Mouse (Mus musculus) hindbrain, embryonic 14.5 days (tissue): ENCODE results near the gene Drc7. TPM values are rescaled to one million over a fixed set of nuclear protein-coding genes. Genes with fewer than 3 reads are reported as not detected.

Source experiments
- ATAC-seq: fragments of 200-750 bp; cut with Nextera tagmentation; 2 replicates; pipeline ENCODE4 v1.8.0; 2017; ENCODE audit warnings: moderate number of reproducible peaks, mild to moderate bottlenecking, moderate TSS enrichment, moderate library complexity; ENCODE audit not compliant: low FRiP score
- DNase-seq: peaks from one replicate; pipeline ENCODE4 v3.0.0-alpha.2; 2015; ENCODE audit warnings: low spot score
- H3K27ac ChIP-seq: fragments of 300-500 bp; sonication (generic); 2 replicates; pipeline ENCODE4 v1.5.1; 2014; ENCODE audit warnings: mild to moderate bottlenecking, moderate library complexity
- H3K27me3 ChIP-seq: fragments of 300-500 bp; sonication (generic); 2 replicates; pipeline ENCODE4 v1.6.1; 2014; ENCODE audit warnings: mild to moderate bottlenecking, low read length, mixed read lengths; ENCODE audit not compliant: control insufficient read depth, insufficient read depth
- H3K36me3 ChIP-seq: fragments of 300-500 bp; sonication (generic); replicated peaks from 2 replicates; pipeline ENCODE4 v1.6.1; 2014; ENCODE audit not compliant: control insufficient read depth, insufficient read depth
- H3K4me1 ChIP-seq: fragments of 300-500 bp; sonication (generic); replicated peaks from 2 replicates; pipeline ENCODE4 v1.6.1; 2014; ENCODE audit warnings: antibody characterized with exemption, low read length, mixed read lengths; ENCODE audit not compliant: control insufficient read depth, insufficient read depth
- H3K4me2 ChIP-seq: fragments of 300-500 bp; sonication (generic); replicated peaks from 2 replicates; pipeline ENCODE4 v1.6.1; 2014; ENCODE audit warnings: mild to moderate bottlenecking, moderate library complexity
- H3K4me3 ChIP-seq: fragments of 300-500 bp; sonication (generic); replicated peaks from 2 replicates; pipeline ENCODE4 v1.5.1; 2014; ENCODE audit warnings: mild to moderate bottlenecking, low read length
- H3K9ac ChIP-seq: fragments of 300-500 bp; sonication (generic); 2 replicates; pipeline ENCODE4 v1.6.1; 2014
- H3K9me3 ChIP-seq: fragments of 300-500 bp; sonication (generic); 2 replicates; pipeline ENCODE4 v1.6.1; 2016; ENCODE audit warnings: low read length; ENCODE audit not compliant: control insufficient read depth
- WGBS: fragments of 180-500 bp; shearing (Covaris S2); extraction: QIAGEN DNeasy Blood & Tissue Kit; methylation state at CpG from one replicate; pipeline ENCODE4 v1.1.7; 2014; 5-methylcytosine and 5-hydroxymethylcytosine counted together
- polyA plus RNA-seq: library from polyadenylated mRNA; unstranded; fragments of >200 nt; fragmentation: Nextera tagmentation; extraction: Ambion mirVana; gene quantifications from 2 replicates; pipeline ENCODE4 v1.2.1, GENCODE M21; 2014

Drc7 gene
- polyA plus RNA-seq, 1 experiment from 2014 or later, result 2.3 TPM

DNA sequence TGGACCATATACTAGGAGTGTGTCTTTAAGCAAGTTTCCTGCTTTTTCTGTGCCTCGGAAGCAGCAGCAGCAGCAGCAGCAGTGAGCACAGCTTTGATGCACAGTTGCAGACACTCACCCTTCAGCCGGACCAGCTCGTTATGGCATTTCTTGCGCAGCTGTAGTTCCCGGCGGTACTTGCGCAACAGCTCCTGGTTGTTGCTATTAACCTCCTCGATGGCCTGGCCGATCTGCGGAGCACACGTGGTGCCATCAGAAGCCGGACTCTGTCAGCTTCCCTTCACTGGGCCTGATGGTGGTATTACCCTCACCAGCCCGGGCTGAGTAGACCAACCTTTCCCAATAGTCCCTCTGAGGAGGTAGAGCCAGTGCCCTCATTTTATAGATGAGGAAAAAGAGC is 52.4 kb downstream of the Drc7 start:
- Histone ChIP-seq H3K27me3 (no peaks in the 10 kb centered on the region), H3K9ac (no peak overlapping the region), H3K36me3 (peaks cover 57% of the 10 kb centered on the region), H3K9me3 (no peaks in the 10 kb centered on the region), H3K4me1 (no peaks in the 10 kb centered on the region), H3K27ac (no peak overlapping the region), H3K4me3 (no peak overlapping the region), H3K4me2 (no peak overlapping the region)
- 91% methylated on average over 13 of the region's 13 CpGs for WGBS
- ATAC-seq, result no peak
- DNase-seq, result no peak

DNA sequence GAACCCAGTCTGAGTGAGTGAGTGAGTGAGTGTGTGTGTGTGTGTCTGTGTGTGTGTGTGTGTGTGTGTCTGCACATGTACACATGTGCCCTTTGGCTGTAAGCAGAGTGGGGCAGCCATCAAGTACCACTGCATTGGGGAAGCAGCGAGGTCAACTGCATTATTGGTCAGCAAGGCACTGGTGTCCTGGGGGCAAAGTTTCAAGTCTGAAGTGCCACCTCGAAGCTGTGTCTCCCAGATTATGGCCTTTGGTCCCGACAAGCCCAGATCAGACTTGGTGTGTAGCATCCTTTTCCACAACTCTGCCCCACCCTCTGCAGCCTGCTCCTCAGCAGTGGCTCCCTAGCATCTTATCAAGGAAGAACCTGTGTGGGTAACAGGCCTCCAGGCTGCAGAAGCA is 57.7 kb downstream of the Drc7 start:
- H3K9me3 ChIP-seq, result no peaks in the 10 kb centered on the region
- H3K27me3 ChIP-seq, result no peaks in the 10 kb centered on the region
- no peak overlapping the region for H3K4me3 ChIP-seq
- peaks cover 25% of the 10 kb centered on the region for H3K36me3 ChIP-seq
- ATAC-seq, result no peak
- H3K9ac ChIP-seq, result no peak overlapping the region
- H3K4me2 ChIP-seq, result no peak overlapping the region
- H3K27ac ChIP-seq, result no peak overlapping the region
- no peak for DNase-seq
- 90% methylated on average over 3 of the region's 3 CpGs for WGBS
- H3K4me1 ChIP-seq, result no peaks in the 10 kb centered on the region

DNA sequence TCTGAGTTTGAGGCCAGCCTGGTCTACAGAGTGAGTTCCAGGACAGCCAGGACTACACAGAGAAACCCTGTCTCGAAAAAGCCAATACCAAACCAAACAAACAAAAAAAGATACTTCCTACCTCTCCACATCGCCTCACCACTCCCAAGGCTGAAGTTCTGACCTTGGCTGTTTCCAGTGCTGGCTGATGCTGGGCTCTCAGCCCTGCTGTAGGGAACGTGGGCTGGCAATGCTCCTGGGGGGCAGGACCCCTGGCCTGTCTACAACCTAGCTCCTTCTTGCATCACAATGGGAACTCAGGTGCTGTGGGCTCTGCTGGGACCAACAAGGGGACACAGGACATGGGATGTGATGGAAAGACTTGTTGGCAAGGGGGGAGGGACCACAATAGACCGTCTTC is 58.2 kb downstream of the Drc7 start:
- ATAC-seq, result no peak
- 73% methylated on average over 4 of the region's 4 CpGs for WGBS

DNA sequence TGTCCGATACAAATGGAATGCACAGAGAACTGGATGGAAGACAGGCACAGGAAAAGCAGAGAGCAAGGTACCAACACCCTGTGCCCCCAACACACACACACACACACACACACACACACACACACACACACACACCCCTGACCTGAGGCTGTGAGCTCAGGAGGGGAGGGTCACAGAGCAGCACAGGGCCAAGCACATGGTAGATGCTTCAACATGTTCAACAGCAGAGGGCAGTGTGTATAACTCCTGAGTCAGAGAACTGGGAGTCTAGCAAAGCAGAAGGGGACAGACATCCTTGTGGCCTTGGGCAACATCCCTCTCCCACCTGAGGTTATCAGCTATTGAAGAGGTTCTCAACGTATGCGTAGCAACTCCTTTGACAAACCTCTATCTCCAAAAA is 58.8 kb downstream of the Drc7 start:
- WGBS, result 70% methylated on average over 3 of the region's 3 CpGs
- ATAC-seq, result no peak; the same call in 1 of the 2 replicates

More for the DNA sequence above, 58.2 kb downstream of the Drc7 start:
- no peak for DNase-seq
- Histone ChIP-seq H3K27me3 (no peaks in the 10 kb centered on the region), H3K4me2 (no peak overlapping the region), H3K36me3 (peaks cover 20% of the 10 kb centered on the region), H3K4me1 (no peaks in the 10 kb centered on the region), H3K9ac (no peak overlapping the region), H3K27ac (no peak overlapping the region), H3K9me3 (no peaks in the 10 kb centered on the region), H3K4me3 (no peak overlapping the region)

DNA sequence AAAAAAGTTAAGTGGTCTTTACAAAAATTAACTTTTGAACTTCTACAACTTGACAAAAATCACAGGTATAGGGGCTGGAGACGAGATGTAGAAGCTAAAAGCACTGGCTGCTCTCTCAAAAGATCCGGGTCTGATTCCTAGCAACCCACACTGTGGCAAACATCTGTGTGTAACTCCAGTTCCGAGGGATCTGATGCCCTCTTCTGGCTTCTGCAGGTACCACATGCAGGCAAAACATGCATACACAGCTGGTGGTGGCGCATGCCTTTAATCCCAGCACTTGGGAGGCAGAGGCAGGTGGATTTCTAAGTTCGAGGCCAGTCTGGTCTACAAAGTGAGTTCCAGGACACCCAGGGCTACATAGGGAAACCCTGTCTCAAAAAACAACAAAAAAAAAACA is 68.6 kb downstream of the Drc7 start:
- no peak for ATAC-seq
- Histone ChIP-seq H3K9me3 (no peaks in the 10 kb centered on the region), H3K4me2 (no peak overlapping the region), H3K4me3 (no peak overlapping the region), H3K27me3 (no peaks in the 10 kb centered on the region), H3K27ac (no peak overlapping the region), H3K9ac (no peak overlapping the region), H3K36me3 (peaks cover 18% of the 10 kb centered on the region), H3K4me1 (no peaks in the 10 kb centered on the region)
- no peak for DNase-seq
- WGBS, result 89% methylated on average over 5 of the region's 5 CpGs

More for the DNA sequence above, 58.8 kb downstream of the Drc7 start:
- Histone ChIP-seq H3K4me2 (no peak overlapping the region), H3K36me3 (peaks cover 13% of the 10 kb centered on the region), H3K9ac (no peak overlapping the region), H3K27me3 (no peaks in the 10 kb centered on the region), H3K4me1 (no peaks in the 10 kb centered on the region), H3K4me3 (no peak overlapping the region), H3K9me3 (no peaks in the 10 kb centered on the region), H3K27ac (no peak overlapping the region)
- peak; percentile 62 for DNase-seq

DNA sequence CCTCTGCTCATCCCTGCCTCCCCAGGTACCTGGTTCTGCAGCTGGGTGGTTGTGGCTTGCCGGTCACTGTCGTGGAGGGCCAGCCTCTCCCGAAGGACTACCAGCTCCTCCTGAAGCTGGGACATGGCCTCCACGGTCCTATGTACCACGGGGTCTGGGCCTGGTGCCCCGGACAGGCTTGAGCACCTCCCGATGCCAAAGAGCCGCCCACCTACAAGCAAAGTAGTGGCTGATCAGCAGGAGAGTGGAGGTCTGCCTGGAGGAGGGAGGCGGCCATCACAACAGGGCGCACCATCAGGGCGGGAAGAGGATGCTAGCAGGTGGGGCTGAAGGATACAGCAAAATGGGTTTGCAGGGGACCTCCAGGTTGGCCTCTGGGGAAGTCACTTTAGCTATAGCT is 71.6 kb downstream of the Drc7 start:
- Histone ChIP-seq H3K27ac (no peak overlapping the region), H3K4me1 (no peaks in the 10 kb centered on the region), H3K4me2 (no peak overlapping the region), H3K9me3 (no peaks in the 10 kb centered on the region), H3K27me3 (no peaks in the 10 kb centered on the region), H3K4me3 (no peak overlapping the region), H3K36me3 (peaks cover 23% of the 10 kb centered on the region), H3K9ac (no peak overlapping the region)
- 90% methylated on average over 11 of the region's 11 CpGs for WGBS
- ATAC-seq (no peak), DNase-seq (no peak)

DNA sequence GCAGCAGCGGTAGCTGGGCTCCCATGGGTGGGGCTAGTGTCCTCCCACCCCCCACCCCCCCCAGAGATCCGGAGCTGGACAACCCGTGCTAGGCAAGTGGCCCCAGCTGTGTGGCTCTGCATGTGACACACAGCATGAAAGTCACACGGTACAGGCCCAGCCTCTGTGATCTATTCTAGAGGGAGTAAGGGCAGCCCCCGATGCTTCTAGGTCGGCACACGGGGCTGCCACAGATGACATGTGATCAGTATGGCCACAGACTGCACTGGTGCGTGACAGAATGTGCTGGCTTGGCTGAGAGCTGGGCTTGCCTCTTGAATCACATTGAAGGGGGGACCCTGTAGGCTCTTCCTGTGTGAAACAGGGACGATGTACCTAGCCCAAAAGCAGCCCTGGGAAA is 72.8 kb downstream of the Drc7 start:
- 51% methylated on average over 9 of the region's 9 CpGs for WGBS
- Histone ChIP-seq H3K4me2 (no peak overlapping the region), H3K9ac (no peak overlapping the region), H3K36me3 (peaks cover 31% of the 10 kb centered on the region), H3K27me3 (no peaks in the 10 kb centered on the region), H3K9me3 (no peaks in the 10 kb centered on the region), H3K4me1 (no peaks in the 10 kb centered on the region), H3K27ac (no peak overlapping the region), H3K4me3 (no peak overlapping the region)
- ATAC-seq (0 out of 2 replicates have a peak, but pooled peaks have one; percentile 51), DNase-seq (no peak)

Other genes with a start within 250 kb of the Drc7 start
- 0.46 and 1.3 TPM in 2 replicates for gene Ccl17, start 244.7 kb upstream of the Drc7 start, polyA plus RNA-seq
- 59.1 and 59.8 TPM in 2 replicates for gene Coq9, start 216.8 kb upstream of the Drc7 start, polyA plus RNA-seq
- 151 and 171 TPM in 2 replicates for gene Ciapin1, start 216.7 kb upstream of the Drc7 start, polyA plus RNA-seq
- 111 TPM in 2 replicates for gene Polr2c, start 197.7 kb upstream of the Drc7 start, polyA plus RNA-seq
- 65.2 and 68.7 TPM in 2 replicates for gene Dok4, start 178.8 kb upstream of the Drc7 start, polyA plus RNA-seq
- 7.1 and 9.0 TPM in 2 replicates for gene Ccdc102a, start 137.0 kb upstream of the Drc7 start, polyA plus RNA-seq
- 0.23 and 0.27 TPM in 2 replicates for gene Adgrg5, start 131.4 kb upstream of the Drc7 start, polyA plus RNA-seq
- gene Adgrg1, start 80.4 kb upstream of the Drc7 start, polyA plus RNA-seq, result 115 and 123 TPM in 2 replicates
- gene Adgrg3, start 37.4 kb upstream of the Drc7 start, polyA plus RNA-seq, result 1.1 and 1.2 TPM in 2 replicates
- 36.6 and 39.2 TPM in 2 replicates for gene Katnb1, start 26.1 kb downstream of the Drc7 start, polyA plus RNA-seq
- 22.0 and 24.2 TPM in 2 replicates for gene Kifc3, start 147.7 kb downstream of the Drc7 start, polyA plus RNA-seq